Mouse (Mus musculus) layer of hippocampus, postnatal 10 days (tissue): ENCODE measurements around the gene C1qtnf9. TPM values are rescaled to one million over a fixed set of nuclear protein-coding genes. Genes with fewer than 3 reads are reported as not detected.

ENCODE experiments used
- DNase-seq, 2 experiments: peaks; one replicate each; pipeline ENCODE4 v3.0.0; 2021; ENCODE audit warnings: low spot score in 2 of 2
- total RNA-seq, 2 experiments: library from RNA; stranded (reverse); gene quantifications; 2 replicates each; pipeline ENCODE4 v1.2.3; 2021

The C1qtnf9 gene
- total RNA-seq, 2 experiments from 2014 or later: 0.18 TPM; not detected in 1

DNA sequence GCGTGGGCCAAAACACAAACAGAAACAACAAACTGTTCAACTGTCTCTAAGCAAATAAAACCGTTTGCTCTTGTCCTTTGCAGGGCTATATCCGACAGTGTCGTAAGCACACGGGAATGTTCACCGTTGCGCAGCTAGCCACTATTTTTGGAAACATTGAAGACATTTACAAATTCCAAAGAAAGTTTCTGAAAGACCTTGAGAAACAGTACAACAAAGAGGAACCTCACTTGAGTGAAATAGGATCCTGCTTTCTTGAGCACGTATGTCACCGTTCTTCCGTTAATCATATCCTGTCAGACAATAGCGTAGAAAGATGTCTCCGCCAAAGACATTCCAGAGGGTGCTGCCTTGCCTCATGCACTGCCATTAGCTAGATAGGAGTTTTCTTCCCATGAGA lies 18.1 kb upstream of the C1qtnf9 start:
- no peak for DNase-seq

DNA sequence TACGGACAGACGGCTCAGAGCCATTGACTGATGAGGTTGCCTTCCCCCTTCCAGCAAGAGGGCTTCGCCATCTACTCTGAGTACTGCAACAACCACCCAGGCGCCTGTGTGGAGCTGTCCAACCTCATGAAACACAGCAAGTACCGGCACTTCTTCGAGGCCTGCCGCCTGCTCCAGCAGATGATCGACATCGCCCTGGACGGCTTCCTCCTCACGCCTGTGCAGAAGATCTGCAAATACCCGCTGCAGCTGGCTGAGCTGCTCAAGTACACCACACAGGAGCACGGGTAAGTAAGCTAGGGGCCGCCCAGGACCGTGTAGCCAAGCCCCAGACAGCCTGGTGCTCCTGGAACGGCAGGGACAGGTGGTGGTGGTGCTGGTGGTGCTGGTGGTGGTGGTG lies 16.4 kb upstream of the C1qtnf9 start:
- no peak for DNase-seq

DNA sequence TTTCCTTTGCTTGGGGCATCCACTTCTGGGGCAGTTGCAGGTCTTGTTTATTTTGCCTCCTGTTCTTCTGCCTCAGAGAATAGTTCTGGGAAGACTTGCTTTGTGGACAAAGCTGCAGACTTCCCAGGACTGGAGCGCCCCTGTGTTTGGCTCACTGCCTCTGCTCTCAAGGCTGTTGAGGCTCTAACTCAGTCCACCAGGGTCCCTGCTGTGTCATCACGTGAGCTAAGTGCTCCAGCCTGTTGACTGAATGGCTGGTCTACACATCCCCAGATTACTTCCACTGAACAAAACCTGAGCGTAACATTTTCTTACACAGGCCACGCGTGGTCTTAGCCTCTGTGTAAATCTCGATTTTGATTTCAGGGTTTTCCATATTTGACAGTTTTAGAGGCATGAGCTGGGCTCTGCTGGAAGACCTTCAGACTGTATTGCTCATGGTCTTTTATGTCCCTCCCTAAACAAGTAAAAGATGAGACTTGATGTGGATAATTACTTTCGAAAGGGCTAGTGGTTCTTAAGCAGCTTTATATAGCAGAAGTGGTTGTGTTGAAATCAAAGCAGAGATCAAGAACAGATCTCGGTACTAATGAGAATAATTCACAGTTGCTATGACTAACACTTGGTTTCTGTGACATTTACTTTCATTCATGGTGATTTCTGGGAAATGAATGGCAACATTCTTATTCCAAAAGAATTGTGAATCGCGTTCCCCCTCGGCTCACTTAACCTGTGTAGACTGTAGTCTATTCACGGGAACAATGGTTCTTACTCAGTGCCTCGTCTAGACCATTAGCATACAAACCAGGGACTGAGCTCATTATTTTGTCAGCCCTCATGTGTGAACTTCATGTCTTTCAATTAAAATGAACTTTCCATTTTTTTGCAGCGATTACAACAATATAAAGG lies 14.8 kb upstream of the C1qtnf9 start:
- DNase-seq: no peak

DNA sequence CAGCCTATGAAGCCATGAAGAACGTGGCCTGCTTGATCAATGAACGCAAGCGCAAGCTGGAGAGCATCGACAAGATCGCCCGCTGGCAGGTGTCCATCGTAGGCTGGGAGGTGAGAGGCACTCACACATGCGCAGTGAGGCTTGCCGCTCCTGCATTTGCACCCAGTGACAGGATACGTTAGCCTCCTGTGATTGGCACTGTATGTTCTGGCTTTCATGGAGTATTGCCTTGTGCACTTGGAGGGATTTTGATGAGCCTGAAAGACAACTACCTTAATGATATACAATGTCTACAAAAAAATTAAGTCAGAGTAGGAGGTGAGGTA lies 14.2 kb upstream of the C1qtnf9 start:
- DNase-seq: peak in 1 of 2 experiments; percentile 57

DNA sequence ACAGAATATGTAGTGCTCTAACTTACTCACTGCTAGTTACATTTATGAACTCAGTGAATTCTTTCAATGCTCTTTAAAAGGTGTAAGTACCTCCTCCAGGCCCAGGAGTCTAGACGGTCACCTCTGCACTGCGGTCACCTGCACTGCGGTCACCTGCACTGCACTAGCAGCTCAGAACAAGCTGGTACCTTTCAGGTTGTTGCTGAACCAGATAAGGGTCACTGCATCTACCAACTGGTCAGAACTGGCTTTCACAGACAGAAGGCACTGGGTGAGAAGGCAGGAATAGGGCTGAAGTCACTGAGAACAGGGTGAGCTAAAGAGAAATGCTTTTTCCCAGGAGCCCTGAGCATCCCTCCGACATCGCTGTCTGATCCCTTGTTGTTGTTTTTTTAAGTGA lies 13.3 kb upstream of the C1qtnf9 start:
- no peak for DNase-seq

DNA sequence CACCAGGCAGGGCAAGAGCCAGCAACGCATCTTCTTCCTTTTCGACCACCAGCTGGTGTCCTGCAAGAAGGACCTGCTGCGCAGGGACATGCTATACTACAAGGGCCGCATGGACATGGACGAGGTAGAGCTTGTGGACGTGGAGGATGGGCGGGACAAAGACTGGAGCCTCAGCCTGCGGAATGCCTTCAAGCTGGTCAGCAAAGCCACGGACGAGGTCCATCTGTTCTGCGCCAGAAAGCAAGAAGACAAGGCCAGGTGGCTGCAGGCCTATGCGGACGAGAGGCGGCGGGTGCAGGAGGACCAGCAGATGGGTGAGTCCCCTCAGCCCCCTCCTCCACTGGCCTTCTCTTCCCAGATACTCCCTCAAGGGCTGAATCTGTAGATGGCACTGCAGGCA lies 11.7 kb upstream of the C1qtnf9 start:
- no peak for DNase-seq

DNA sequence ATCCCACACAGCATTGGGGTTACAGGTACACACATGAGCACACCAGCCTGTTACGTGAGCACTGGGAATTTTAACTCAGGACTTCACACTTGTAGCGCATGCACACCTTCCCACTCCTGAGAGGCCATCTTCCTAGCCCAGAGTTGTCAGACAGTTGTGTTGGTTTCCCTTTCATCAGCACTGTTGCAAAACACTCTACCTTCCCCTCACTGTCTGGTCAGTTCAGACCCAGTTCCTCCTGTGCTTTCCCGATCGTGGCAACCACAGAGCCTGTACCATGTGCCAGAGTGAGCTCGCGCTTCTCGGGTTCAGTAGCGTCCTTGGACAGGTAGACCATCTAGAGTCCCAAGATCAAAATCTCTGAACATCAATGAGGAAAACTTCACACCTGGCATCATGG lies 10.7 kb upstream of the C1qtnf9 start:
- no peak for DNase-seq

DNA sequence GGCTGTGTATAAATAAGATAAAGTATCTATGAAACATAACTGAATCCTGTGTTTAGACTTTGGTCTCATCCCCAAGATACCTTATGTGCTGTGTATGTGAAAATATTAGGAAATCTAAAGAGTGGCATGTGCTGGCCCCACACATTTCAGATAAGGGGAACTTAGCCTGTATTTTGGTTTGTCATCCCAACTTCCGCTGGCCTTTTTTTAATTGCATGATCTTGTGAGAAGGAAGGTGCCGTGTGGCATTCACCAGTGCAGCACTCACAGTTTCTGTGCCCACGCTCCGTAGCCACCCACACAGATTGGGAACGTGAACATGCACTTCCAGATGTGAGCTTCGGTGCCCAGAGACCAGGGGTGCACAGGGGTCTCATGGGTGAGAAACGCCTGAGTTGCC lies 10.2 kb upstream of the C1qtnf9 start:
- DNase-seq: no peak

DNA sequence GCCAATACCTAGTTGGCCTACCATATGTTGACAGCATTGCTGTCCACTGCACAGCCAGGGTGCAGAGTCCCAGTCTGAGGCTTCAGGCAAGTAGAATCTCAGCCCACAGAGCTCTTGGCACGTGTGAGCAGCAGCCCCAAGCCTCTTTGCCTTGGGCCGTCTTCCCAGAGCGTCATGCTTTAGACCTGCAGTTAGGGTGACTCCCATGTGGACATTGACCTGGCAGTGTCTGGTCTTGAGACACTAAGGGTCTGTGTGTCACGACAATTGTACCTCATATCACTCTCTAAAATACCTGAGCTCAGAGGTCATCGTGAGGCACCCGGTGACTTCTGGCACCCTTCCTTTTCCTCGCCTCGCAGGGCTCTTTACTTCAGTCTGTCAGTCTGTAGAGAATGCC lies 8.8 kb upstream of the C1qtnf9 start:
- DNase-seq: no peak

DNA sequence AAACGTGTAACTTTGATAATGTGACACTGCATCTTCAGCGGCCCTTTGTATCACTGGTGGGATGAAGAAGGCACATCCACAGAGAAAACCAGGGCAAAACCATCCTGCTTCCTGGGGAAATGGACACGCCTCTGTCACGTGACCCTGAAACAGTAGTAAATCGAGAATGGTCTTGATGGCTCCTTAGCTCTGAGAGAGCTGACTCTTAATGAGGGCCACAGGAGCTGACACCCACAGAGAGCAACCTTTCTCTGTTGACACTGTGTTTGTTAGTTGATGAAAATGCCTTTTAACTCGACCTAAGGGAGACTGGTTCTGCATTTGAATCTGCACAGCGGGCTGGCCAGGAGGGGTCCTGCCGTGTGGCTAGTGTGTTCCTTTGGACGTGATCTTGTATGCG lies 6.1 kb upstream of the C1qtnf9 start:
- no peak for DNase-seq

DNA sequence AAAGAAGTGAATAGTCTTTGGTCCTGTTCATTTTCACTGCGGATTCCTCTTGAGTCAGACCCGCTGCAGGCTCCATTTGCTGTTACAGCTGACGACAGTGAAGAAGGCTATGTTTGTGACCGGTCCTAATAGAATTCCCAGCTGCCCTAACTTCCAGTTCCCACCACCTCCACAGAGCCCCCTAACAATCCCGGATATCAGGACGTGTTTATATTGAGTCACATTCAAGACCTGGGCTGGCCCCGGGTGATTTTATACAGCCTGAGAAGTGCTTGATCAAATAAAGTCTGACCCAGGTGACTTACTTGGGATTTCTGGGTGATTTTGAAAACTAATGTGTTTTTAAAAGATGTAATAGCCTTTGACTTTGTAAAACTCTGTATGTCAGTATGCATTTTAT lies 5.2 kb upstream of the C1qtnf9 start:
- DNase-seq: no peak

DNA sequence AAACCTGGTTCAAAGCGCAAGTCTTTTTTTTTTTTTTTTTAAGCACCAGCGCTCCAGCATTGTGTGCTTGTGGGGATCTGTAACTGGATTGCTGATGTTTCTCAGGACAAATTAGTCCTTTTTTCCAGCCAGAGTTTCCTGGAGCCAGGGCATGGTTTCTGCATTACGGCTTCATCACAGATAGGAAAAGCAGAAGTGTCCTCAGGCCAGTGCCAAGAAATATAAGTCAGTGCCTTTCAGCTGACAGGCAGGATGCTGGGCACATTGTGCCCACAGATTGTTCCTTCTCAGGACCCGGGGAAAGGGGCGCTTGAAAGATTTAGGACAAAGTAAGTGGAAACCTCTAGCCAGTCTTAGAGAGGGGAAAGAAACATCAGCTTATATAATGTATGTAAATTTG lies 4.2 kb upstream of the C1qtnf9 start:
- DNase-seq: no peak

DNA sequence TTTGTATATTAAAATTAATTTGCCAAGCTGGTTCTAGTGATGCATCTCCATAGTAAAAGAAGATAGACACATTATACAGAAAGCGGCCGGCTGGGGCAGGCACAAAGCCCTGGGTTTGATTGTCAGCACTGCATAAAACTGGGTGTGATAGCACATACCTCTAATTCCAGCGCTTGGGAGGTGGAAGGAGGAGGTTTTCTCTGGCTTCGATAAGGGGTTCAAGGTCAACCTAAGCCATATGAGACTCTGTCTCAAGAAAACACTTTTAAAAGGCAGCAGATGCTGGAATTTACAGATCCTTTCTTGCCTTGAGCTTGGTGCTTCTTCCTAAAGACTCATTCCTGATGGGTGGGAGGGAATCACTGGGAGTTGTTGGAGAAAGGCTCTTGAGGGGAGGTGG lies 3.4 kb upstream of the C1qtnf9 start:
- no peak for DNase-seq

DNA sequence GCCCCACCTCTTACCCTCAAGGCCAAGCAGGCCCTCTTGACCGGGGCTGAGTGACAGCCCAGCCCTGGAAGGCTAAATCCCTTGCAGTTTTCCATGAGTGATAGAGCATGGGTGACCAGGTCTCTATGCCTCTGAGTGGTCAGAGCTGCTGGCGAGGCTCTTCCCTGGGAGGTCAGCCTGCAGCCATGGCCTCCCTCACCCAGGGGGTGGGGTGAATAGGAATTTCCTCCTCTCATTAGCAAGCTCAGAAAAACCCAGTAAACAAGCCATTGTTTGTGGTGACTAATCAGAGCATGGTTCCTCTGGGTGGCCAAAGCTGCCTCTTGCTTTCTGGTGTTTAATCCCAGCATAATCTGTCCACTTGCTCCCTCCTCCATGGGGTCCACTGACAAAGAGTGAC lies 2.9 kb upstream of the C1qtnf9 start:
- no peak for DNase-seq

DNA sequence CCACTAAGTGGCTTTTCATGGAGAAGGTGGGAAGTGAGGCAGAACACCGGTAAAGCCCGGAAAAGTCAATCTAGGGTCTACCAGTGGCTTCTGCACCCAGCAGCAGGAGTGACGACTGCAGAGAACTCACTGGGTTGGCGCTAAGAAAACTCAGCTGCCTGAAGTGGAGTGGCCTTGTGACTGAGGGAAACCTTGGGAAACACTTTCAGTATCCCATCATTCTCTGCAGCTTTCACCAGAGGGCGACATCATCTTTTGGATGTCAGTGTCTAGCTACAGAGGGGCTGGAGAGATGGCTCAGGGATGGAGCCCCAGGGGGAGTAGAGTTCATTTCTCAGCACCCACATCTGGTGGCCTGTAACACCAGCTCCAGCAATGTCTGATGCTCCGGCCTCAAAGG lies 1.4 kb downstream of the C1qtnf9 start:
- peak in 1 of 2 experiments; percentile 29 for DNase-seq

DNA sequence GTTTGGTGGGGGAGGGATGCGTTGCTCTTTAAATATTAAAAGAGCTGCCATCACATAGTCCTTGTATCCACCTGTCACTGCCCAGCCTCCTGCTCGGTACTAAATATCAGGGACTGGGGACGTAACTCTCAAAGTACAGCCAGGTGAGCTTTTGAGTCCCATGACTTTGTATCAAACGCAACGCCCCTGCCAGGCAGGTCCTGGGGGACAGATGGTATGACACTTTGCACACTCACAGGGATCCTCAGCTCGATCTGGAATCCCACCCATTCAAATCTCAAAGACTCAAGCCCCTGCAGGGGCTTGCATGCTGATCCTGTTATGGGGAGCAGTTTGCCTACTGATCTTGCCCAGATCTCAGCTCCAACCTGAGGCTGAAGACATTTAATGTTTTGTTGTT lies 2.7 kb downstream of the C1qtnf9 start:
- no peak for DNase-seq

DNA sequence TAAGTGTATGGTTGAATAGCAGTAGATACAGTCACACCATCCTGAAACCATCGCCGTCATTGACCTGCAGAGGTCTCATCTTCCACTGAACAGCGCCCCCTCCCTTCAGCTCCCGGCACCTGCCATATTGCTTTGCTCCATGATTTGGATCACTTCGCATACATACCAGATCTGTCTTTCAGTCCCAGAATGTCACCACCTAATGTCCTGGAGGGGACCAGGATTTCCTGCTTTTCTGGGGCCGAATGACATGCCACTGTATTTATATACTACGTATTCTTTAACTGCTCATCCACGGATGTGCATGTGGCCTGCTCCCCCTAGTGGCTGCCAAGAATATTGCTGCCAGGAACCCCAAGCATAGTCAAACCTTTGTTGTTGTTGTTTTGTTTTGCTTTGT lies 3.1 kb downstream of the C1qtnf9 start:
- DNase-seq: peak; percentile 80 to 81

DNA sequence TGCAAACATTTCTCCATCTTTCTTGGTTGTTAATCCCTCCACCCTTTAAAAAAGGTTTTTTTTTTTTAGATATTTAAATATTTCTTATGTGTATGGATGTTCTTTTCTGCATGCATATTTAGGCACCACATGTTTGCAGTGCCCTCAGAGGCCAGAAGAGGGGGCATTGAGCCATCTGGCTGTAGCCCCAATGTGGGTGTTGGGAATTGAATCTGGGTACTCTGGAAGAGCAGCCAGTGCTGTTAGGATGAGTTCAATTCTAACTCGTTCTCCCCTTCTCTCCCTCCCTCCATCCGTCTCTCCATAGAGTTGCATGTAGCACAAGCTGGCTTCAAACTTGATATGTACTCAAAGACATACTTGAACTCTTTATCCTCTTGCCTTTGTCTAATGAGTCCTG lies 5.5 kb downstream of the C1qtnf9 start:
- DNase-seq: no peak

DNA sequence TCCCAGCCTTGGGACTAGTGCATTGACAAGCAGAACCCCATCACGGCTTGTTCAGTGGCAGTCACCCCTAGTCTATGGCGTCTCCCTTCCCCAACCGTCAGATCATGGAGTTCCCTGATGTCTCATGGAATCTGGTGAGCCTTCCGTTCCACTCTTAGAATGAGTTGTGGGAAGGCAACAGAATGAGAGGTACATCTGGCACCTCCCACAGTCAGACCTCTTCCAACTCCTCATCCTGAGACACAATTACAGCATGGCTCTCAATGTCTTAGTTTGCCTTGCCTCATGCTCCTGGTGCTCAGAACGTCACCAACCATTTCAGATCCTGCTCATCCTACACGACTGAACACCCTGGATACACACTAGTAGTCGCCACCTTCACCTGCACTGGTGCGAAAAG lies 8.6 kb downstream of the C1qtnf9 start:
- DNase-seq: no peak

DNA sequence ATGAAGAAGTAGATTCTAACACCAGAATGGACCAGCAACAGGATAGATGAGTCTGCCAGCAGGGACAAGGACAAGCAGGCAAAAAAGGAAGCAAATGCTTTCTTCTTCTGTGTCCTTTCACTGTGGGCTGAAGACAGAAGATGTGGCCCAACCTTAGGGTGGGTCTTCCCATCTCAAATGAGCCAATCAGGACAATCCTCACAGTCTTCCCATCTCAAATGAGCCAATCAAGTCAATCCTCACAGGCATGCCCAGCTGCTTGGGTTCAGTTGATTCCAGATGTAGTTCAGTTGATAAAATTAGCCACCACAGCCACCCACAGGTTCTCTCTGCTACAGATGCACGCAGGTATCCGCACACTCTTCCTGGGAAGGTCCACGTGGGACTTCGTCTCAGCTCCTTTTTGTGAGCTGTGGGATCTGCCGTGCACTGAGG lies 9.6 kb downstream of the C1qtnf9 start:
- no peak for DNase-seq

DNA sequence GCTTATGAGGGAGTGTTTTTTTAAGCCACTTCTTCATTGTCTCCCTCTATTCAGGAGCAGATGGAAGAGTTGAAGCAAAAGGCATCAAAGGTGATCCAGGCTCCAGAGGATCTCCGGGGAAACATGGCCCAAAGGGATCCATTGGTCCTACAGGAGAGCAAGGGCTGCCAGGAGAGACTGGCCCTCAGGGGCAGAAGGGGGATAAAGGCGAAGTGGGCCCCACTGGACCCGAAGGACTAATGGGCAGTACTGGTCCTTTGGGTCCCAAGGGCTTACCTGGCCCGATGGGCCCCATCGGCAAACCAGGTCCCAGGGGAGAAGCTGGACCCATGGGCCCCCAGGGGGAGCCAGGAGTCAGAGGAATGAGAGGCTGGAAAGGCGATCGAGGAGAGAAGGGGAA lies 11.3 kb downstream of the C1qtnf9 start:
- DNase-seq: no peak

DNA sequence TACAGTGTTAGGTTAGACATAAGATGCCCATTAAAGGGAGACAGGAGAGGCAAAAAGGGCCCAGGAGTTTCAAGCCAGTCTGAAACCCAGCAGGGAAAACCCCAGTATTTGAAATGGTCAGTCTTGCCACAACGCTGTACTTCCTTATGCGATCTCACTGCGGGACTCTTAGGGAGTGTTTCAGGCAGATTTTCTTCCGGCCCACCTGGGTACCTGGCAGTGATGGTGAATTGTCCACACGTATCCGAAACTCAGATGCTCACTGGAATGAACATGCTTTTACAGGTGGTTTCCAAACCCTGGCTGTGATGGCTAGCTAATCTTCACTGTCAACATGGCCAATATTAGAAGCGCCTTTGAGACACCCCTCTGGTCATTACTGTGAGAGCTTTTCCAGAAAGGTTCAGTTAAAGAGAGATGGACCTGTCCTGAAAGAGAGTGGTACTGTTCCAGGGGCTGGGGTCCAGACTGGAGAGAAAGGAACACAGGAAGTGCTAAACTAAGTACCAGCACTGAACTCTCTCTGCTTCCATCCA lies 14.3 kb downstream of the C1qtnf9 start:
- DNase-seq: no peak

DNA sequence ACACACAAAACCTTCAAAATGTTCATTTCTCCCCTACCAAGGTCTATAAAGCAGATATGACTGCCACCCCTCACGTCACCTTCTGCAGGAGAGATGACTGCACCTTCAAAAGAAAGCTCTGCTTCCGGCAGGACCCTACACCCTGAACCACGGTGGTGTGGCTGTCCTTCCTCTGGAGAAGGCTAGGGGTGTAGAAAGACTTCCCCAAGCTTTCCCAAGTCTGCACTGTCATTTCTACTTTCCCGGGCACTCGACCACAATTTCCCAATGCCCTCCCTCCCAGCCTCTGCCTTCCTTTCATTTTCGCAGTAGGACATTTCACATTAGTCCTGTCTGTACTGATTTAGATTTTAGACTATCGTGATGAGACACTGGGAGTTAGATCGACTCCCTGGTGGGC lies 15.3 kb downstream of the C1qtnf9 start:
- DNase-seq: no peak
